Mouse (Mus musculus) naive thymus-derived CD4-positive, alpha-beta T cell, adult 5 months (primary cell): ENCODE data around the gene Cdr2l. TPM values are rescaled to one million over a fixed set of nuclear protein-coding genes. Genes with fewer than 3 reads are reported as not detected.

ENCODE experiments used
- polyA plus RNA-seq: library from polyadenylated mRNA; unstranded; fragments of 100-300 nt; shearing (Covaris generic); gene quantifications from one replicate; pipeline ENCODE4 v1.2.1, GENCODE M21; 2017

Gene Cdr2l
- 0.55 TPM for polyA plus RNA-seq

GRCm38 (mm10) chr11:115381743-115382539 is at the start of gene Cdr2l:
Cdr2l (plus strand) TSS chr11:115381916.

GRCm38 (mm10) chr11:115334531-115334930 is 47.2 kb upstream of the Cdr2l start, which contains the start of gene Otop3:
Otop3 (plus strand) TSS chr11:115334731.

GRCm38 (mm10) chr11:115367395-115367944 is 14.2 kb upstream of the Cdr2l start, which contains the start of gene Hid1:
Hid1 (minus strand) TSS chr11:115367756.

GRCm38 (mm10) chr11:115403338-115404124 is 21.8 kb downstream of the Cdr2l start, which contains the start of gene Mrpl58:
Mrpl58 (plus strand) TSS chr11:115403752.

GRCm38 (mm10) chr11:115419531-115420237 is 38.0 kb downstream of the Cdr2l start, which contains the start of the genes Atp5h and Kctd2:
Atp5h (minus strand) TSS chr11:115419962.
Kctd2 (plus strand) TSS chr11:115420128.

GRCm38 (mm10) chr11:115439906-115440595 is 58.3 kb downstream of the Cdr2l start, which contains the start of gene Trim80:
Trim80 (plus strand) TSS chr11:115440545.

Other genes starting within 250 kb of the Cdr2l start
- 0.29 TPM for gene Cd300lf, start 247.9 kb upstream of the Cdr2l start, polyA plus RNA-seq
- gene Slc9a3r1, start 218.6 kb upstream of the Cdr2l start, polyA plus RNA-seq: 167 TPM
- gene Tmem104, start 194.4 kb upstream of the Cdr2l start, polyA plus RNA-seq: 11.7 TPM
- gene Nat9, start 194.1 kb upstream of the Cdr2l start, polyA plus RNA-seq: 9.5 TPM
- not detected for gene Grin2c, start 114.7 kb upstream of the Cdr2l start, polyA plus RNA-seq
- 16.2 TPM for gene Fdxr, start 104.9 kb upstream of the Cdr2l start, polyA plus RNA-seq
- gene Fads6, start 84.3 kb upstream of the Cdr2l start, polyA plus RNA-seq: 0.27 TPM
- gene Otop2, start 74.8 kb upstream of the Cdr2l start, polyA plus RNA-seq: not detected
- gene Ush1g, start 59.9 kb upstream of the Cdr2l start, polyA plus RNA-seq: not detected
- gene Otop3, start 47.2 kb upstream of the Cdr2l start, polyA plus RNA-seq: not detected
- gene Hid1, start 14.2 kb upstream of the Cdr2l start, polyA plus RNA-seq: 60.2 TPM
- 102 TPM for gene Mrpl58, start 21.8 kb downstream of the Cdr2l start, polyA plus RNA-seq
- gene Atp5h, start 38.0 kb downstream of the Cdr2l start, polyA plus RNA-seq: 486 TPM
- gene Kctd2, start 38.2 kb downstream of the Cdr2l start, polyA plus RNA-seq: 106 TPM
- not detected for gene Trim80, start 58.6 kb downstream of the Cdr2l start, polyA plus RNA-seq
- 14.1 TPM for gene Slc16a5, start 80.6 kb downstream of the Cdr2l start, polyA plus RNA-seq
- gene Armc7, start 93.8 kb downstream of the Cdr2l start, polyA plus RNA-seq: 65.1 TPM
- gene Nt5c, start 109.9 kb downstream of the Cdr2l start, polyA plus RNA-seq: 244 TPM
- gene Jpt1, start 132.5 kb downstream of the Cdr2l start, polyA plus RNA-seq: 310 TPM
- gene Sumo2, start 154.4 kb downstream of the Cdr2l start, polyA plus RNA-seq: 541 TPM
- gene Nup85, start 182.5 kb downstream of the Cdr2l start, polyA plus RNA-seq: 76.6 TPM
- gene Mrps7, start 222.0 kb downstream of the Cdr2l start, polyA plus RNA-seq: 62.9 TPM
- 51.5 TPM for gene Gga3, start 222.1 kb downstream of the Cdr2l start, polyA plus RNA-seq
- gene Mif4gd, start 231.1 kb downstream of the Cdr2l start, polyA plus RNA-seq: 168 TPM
- 27.4 TPM for gene Slc25a19, start 246.4 kb downstream of the Cdr2l start, polyA plus RNA-seq